Mouse (Mus musculus) midbrain, embryonic 15.5 days (tissue): ENCODE measurements at regions not wholly inside any gene's neighbourhood (a gene's known extent, or its start where the extent isn't known, plus 50 kb on each side); places are given as distances from the start of the nearest gene placed in this dataset.
A peak's percentile ranks its signal among the peaks of the same experiment; 100 is the strongest.

ENCODE experiments used
- ATAC-seq: fragments of 200-750 bp; cut with Nextera tagmentation; replicated peaks from 2 replicates; pipeline ENCODE4 v1.8.0; 2017; ENCODE audit warnings: moderate TSS enrichment
- H3K27ac ChIP-seq: fragments of 300-500 bp; sonication (generic); 2 replicates; pipeline ENCODE4 v1.5.1; 2015; ENCODE audit warnings: mild to moderate bottlenecking, inconsistent platforms
- H3K27me3 ChIP-seq: fragments of 300-500 bp; sonication (generic); replicated peaks from 2 replicates; pipeline ENCODE4 v1.6.1; 2015; ENCODE audit warnings: inconsistent platforms
- H3K36me3 ChIP-seq: fragments of 300-500 bp; sonication (generic); replicated peaks from 2 replicates; pipeline ENCODE4 v1.6.1; 2015; ENCODE audit warnings: inconsistent platforms
- H3K4me1 ChIP-seq: fragments of 300-500 bp; sonication (generic); 2 replicates; pipeline ENCODE4 v1.6.1; 2015; ENCODE audit warnings: inconsistent platforms
- H3K4me2 ChIP-seq: fragments of 300-500 bp; sonication (generic); 2 replicates; pipeline ENCODE4 v1.6.1; 2015; ENCODE audit warnings: inconsistent platforms, mild to moderate bottlenecking, moderate library complexity
- H3K4me3 ChIP-seq: fragments of 300-500 bp; sonication (generic); 2 replicates; pipeline ENCODE4 v1.5.1; 2015; ENCODE audit warnings: mild to moderate bottlenecking, inconsistent platforms
- H3K9ac ChIP-seq: fragments of 300-500 bp; sonication (generic); 2 replicates; pipeline ENCODE4 v1.6.1; 2015; ENCODE audit warnings: mild to moderate bottlenecking, inconsistent platforms
- H3K9me3 ChIP-seq: fragments of 300-500 bp; sonication (generic); 2 replicates; pipeline ENCODE4 v1.6.1; 2016; ENCODE audit warnings: inconsistent platforms
- WGBS: fragments of 180-500 bp; shearing (Covaris S2); methylation state at CpG from one replicate; pipeline ENCODE4 v1.1.7; 2015; ENCODE audit warnings: mixed read lengths; 5-methylcytosine and 5-hydroxymethylcytosine counted together

DNA sequence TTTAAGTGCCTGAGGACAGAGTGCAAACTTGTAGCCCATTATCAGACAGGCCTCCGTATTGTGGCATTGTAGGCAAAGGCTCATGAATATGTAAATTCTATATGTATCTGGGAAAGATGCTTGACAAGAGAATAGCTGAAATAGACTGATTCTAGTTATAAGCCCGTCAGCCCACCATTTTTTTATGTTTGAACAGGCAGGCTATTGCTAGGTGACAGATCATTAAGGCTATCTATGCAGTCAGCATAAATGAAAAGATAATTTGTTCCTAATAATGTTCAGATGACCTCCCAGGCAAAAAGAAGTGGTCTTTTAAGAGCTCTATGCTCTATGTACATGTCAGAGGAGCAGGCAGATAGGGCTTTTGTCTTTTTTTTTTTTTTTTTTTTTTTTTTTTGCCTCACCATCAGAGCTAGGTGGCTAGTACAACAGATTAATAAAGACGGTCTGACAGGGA lies 241.6 kb downstream of the Gm11487 start:
- H3K4me2 ChIP-seq: no peak overlapping the region
- no peak overlapping the region for H3K9ac ChIP-seq
- WGBS: 22% methylated on average over 3 of the region's 3 CpGs

More for the DNA sequence above, 241.6 kb downstream of the Gm11487 start:
- Histone ChIP-seq H3K27ac (no peak overlapping the region), H3K36me3 (no peaks in the 10 kb centered on the region), H3K4me1 (no peaks in the 10 kb centered on the region), H3K27me3 (no peaks in the 10 kb centered on the region), H3K4me3 (no peak overlapping the region), H3K9me3 (no peaks in the 10 kb centered on the region)
- peak; percentile 91 for ATAC-seq
